Mouse (Mus musculus): ENCODE data around the gene Fanca. TPM values are rescaled to one million over a fixed set of nuclear protein-coding genes. Genes with fewer than 3 reads are reported as not detected.
A peak's percentile ranks its signal among the peaks of the same experiment; 100 is the strongest.

Fanca gene
- polyA plus RNA-seq, 1 experiment from 2014 or later = 28.5 TPM

DNA sequence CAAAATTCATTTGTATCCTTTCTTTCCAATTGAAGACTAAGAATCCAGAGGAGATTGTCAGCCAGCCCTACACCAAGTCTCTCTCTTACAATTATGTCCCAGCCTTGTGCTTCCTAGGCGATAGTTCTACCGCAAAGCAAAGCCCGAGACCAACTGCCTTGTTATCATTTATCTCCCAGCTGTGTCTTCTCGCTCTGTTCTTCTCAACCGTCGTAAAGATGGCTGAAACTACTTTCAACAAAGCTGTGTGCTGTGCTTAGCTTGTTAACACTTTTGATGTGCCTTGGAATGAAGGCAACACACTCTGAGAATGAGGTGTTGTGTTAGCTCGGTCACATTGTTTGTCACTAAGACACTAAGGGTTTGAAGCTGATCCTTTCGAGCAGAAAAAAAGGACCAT lies 13.4 kb upstream of the Fanca start:
- POLR2A ChIA-PET = interaction anchor here (0.6 to 1.6 kb wide), 3 partner anchors 12 to 38 kb away, joined by 3 to 4 read pairs (median 3); no protein-coding TSS in a partner anchor
- in situ Hi-C loops (cut with MboI; ENCODE audit: low pct_unique_long_range_greater_than_20kb) = no loop called here
- no peaks in the 10 kb centered on the region for H3K27me3 ChIP-seq
- no peak for ATAC-seq
- CTCF ChIA-PET = interaction anchor here (1.2 to 1.6 kb wide), 3 partner anchors 12 to 29 kb away, joined by 3 to 4 read pairs (median 4); no protein-coding TSS in a partner anchor
- no peak for TF ChIP-seq CTCF (IDR thresholded peaks at IDR 0.05)
- no peak for DNase-seq (ENCODE audit: low read depth, low spot score)

DNA sequence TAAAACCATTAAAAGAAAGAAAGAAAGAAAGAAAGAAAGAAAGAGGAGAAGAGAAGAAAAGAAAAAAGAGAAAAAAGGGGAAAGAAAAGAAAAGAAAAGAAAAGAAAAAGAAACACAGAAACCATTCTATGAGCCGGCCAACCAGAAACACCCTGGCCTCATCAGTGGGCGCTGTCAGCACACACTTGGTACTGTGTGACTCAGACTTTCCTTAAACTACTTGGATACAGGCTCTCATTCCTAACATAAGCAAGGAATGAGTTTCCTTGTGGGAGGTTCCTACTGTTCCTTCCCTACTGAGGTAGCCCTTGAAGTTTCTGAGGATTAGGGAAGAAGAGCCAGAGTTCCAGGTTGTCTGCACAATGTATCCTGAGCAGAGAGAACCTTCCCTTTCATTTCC lies 12.9 kb upstream of the Fanca start:
- in situ Hi-C loops (cut with MboI; ENCODE audit: low pct_unique_long_range_greater_than_20kb) = no loop called here
- POLR2A ChIA-PET = interaction anchor here (0.7 to 1.6 kb wide), 2 partner anchors 12 to 33 kb away, joined by 3 to 4 read pairs; no protein-coding TSS in a partner anchor
- DNase-seq (ENCODE audit: low read depth, low spot score) = no peak
- no peak for TF ChIP-seq CTCF (IDR thresholded peaks at IDR 0.05)
- CTCF ChIA-PET = interaction anchor here (0.7 to 1.6 kb wide), 3 partner anchors 22 to 225 kb away, joined by 3 to 4 read pairs (median 4); no protein-coding TSS in a partner anchor
- H3K27me3 ChIP-seq = no peaks in the 10 kb centered on the region
- ATAC-seq = peak; percentile 59

DNA sequence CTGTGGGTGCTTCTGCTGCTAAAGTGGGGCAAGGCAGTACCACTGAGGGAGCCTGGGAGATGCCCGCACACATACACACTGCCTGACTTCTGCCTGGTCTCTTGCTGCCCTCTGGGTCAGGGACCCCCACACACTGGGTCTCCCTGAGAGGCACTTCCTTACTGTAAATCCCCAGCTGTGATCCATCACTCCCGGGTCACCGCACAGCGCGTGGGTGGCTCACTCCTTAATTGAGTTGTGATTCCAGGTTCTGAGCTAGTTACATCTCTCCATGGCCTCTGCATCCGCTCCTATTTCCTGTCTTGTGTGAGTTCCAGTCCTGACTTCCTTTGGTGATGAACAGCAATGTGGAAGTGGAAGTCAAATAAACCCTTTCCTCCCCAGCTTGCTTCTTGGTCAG lies 12.3 kb upstream of the Fanca start:
- ATAC-seq (no peak), DNase-seq (ENCODE audit: low read depth, low spot score) (no peak)
- H3K27me3 ChIP-seq = no peaks in the 10 kb centered on the region
- no peak for TF ChIP-seq CTCF (IDR thresholded peaks at IDR 0.05)
- ChIA-PET CTCF (interaction anchor here (0.7 to 0.9 kb wide), 2 partner anchors 11 to 225 kb away, joined by 3 to 4 read pairs; no protein-coding TSS in a partner anchor), POLR2A (interaction anchor here (1.6 kb wide), 1 partner anchor 13 kb away, joined by 4 read pairs; no protein-coding TSS in a partner anchor)
- in situ Hi-C loops (cut with MboI; ENCODE audit: low pct_unique_long_range_greater_than_20kb) = no loop called here

DNA sequence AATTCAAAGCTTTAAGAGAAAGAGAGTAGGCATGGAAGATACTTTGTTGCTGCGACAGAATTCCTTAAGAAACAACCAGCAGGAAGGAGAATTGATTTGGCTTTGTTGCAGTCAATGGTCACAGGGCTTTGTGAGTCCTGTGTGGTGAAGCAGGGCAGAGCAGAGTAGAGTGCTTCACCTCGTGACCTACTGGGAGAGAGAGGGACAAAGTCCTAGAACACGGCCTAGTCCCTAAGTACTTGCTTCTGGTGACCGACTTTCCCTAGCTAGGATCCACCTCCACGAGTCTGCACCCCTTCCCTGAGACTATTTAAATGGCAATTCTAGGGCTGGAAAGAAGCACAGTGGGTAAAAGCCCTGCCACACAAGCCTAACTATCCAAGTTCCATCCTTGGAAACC lies 11.6 kb upstream of the Fanca start:
- no peak for TF ChIP-seq CTCF (IDR thresholded peaks at IDR 0.05)
- H3K27me3 ChIP-seq = no peaks in the 10 kb centered on the region
- in situ Hi-C loops (cut with MboI; ENCODE audit: low pct_unique_long_range_greater_than_20kb) = no loop called here
- DNase-seq (ENCODE audit: low read depth, low spot score) (no peak), ATAC-seq (no peak)
- ChIA-PET POLR2A (no interaction called here), CTCF (interaction anchor here (2.8 kb wide), 1 partner anchor 21 kb away, joined by 7 read pairs; no protein-coding TSS in a partner anchor)

DNA sequence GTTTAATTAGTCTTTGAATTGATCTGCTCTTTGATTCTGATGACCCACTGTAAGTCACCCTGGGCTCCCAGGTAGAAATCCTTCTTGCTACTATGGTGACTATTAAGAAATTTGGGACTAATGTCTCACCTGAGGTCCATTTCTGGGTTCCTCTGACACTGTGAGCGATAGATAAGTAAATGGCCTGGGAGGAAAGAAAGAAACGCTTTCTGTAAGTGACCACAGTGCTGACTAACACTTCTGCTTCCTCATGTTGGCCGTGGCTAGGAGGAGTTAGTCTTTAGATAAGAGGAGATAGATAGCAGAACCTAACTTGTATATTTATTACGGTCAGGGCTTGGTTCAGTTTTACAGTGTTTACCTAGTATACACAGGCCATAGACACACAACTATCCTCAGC lies 11.0 kb upstream of the Fanca start:
- DNase-seq (ENCODE audit: low read depth, low spot score) = no peak
- H3K27me3 ChIP-seq = no peaks in the 10 kb centered on the region
- ChIA-PET CTCF (interaction anchor here (2.8 kb wide), 1 partner anchor 22 kb away, joined by 7 read pairs; no protein-coding TSS in a partner anchor), POLR2A (no interaction called here)
- no peak for ATAC-seq
- in situ Hi-C loops (cut with MboI; ENCODE audit: low pct_unique_long_range_greater_than_20kb) = no loop called here
- no peak for TF ChIP-seq CTCF (IDR thresholded peaks at IDR 0.05)

DNA sequence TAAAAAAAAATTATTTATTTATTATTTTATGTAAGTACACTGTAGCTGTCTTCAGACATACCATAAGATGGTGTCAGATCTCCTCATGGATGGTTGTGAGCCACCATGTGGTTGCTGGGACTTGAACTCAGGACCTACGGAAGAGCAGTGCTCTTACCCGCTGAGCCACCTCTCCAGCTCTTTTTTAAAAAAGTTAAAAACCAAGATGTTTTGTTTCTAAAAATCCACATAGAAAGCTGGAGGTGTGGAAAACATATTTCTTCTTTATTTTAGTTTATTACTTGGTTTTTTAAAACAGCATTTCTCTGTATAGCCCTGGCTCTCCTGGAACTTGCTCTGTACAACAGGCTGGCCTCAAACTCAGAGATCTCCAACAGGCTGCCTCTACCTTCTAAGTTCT lies 10.2 kb upstream of the Fanca start:
- in situ Hi-C loops (cut with MboI; ENCODE audit: low pct_unique_long_range_greater_than_20kb) = no loop called here
- DNase-seq (ENCODE audit: low read depth, low spot score) (no peak), ATAC-seq (no peak)
- TF ChIP-seq CTCF (IDR thresholded peaks at IDR 0.05) = no peak
- ChIA-PET POLR2A (no interaction called here), CTCF (interaction anchor here (0.8 to 2.8 kb wide), 2 partner anchors 22 to 32 kb away, joined by 3 to 7 read pairs; no protein-coding TSS in a partner anchor)
- H3K27me3 ChIP-seq = no peaks in the 10 kb centered on the region

DNA sequence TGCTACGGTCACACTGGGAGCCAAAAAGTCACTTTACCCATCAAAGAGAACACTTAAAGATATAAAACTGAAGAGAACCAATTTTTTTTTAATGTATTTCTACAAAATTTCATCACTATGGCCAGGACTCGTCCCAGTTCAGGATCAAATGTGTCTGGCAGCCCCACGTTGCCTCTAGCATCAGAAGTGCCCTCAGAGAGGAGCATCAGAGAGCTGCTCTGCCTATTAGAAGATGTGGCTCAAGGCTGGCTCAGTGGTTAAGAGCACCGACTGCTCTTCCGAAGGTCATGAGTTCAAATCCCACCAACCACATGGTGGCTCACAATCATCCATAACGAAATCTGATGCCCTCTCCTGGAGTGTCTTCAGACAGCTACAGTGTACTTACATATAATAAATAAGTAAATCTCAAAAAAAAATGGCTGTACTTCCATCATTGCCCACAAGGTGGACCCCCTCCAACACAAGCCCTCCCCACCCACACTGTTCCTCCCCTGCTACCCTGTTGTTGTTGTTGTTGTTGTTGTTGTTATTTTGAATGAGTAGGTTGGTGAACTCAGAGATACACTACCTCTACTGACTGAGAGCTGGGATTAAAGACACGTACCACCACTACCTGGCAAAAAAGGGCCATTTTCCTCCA lies 1.3 kb upstream of the Fanca start:
- ChIA-PET CTCF (interaction anchor here (1.2 to 1.5 kb wide), 5 partner anchors 11 to 65 kb away, joined by 3 to 6 read pairs (median 4); no protein-coding TSS in a partner anchor), POLR2A (no interaction called here)
- in situ Hi-C loops (cut with MboI; ENCODE audit: low pct_unique_long_range_greater_than_20kb) = loop anchor here (5.0 kb wide), 1 partner anchor 43 kb away; no protein-coding TSS in a partner anchor
- no peaks in the 10 kb centered on the region for H3K27me3 ChIP-seq
- DNase-seq (ENCODE audit: low read depth, low spot score) (no peak), ATAC-seq (no peak)
- TF ChIP-seq CTCF (IDR thresholded peaks at IDR 0.05) = peak; percentile 46

DNA sequence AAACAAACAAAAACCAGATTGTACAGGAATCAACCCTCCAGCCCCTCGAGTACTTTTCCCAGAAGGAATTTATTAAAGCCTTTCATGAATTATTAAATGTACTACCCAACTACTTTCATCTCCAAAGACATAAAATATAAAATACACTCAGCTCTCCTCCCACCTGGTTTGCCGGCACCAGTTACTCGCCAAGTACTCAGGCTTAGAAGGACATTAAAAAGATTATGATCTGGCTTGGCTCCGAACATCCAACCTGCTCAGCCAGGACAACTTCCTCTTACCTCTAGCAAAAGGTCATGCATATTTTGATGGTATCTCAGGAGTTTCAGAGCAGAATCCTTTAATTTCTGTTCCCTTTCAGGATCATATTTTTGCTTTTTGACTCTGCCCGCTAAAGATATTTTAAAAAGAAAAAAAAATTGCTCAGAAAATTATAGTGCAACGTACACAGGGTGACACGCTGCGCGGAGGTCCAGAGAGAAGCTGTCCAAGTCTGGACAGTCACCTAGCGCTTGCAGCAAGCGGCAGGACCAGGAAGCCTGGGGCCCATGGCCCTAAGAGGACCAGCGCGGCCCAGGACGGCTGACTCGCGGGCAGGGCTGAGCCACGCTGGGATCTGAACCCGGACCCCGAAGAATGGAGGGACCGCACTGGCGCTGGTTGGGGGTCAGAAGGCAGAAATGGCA lies 452 bp downstream of the Fanca start:
- CTCF ChIA-PET = no interaction called here
- POLR2A ChIA-PET = no interaction called here

DNA sequence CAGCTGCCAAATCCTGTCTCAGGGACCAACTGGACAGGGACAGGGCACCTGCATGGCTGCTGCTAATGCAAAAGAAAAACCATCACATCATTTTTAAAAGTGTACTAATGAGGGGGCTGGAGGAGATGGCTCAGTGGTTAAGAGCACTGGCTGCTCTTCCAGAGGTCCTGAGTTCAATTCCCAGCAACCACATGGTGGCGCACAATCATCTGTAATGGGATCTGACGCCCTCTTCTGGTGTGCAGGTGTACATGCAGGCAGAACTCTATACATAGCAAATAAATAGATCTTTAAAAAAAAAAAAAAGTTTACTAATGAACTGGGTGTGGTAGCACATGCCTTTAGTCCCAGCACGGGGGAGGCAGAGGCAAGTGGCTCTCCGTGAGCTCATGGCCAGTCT lies 9.6 kb downstream of the Fanca start:
- ChIA-PET POLR2A (no interaction called here), CTCF (no interaction called here)
- ATAC-seq (no peak), DNase-seq (ENCODE audit: low read depth, low spot score) (no peak)
- no peak for TF ChIP-seq CTCF (IDR thresholded peaks at IDR 0.05)
- in situ Hi-C loops (cut with MboI; ENCODE audit: low pct_unique_long_range_greater_than_20kb) = no loop called here
- H3K27me3 ChIP-seq = no peaks in the 10 kb centered on the region

More for the DNA sequence above, 452 bp downstream of the Fanca start:
- TF ChIP-seq CTCF (IDR thresholded peaks at IDR 0.05) = no peak
- no peaks in the 10 kb centered on the region for H3K27me3 ChIP-seq
- in situ Hi-C loops (cut with MboI; ENCODE audit: low pct_unique_long_range_greater_than_20kb) = no loop called here
- ATAC-seq (peak; percentile 47), DNase-seq (ENCODE audit: low read depth, low spot score) (no peak)

DNA sequence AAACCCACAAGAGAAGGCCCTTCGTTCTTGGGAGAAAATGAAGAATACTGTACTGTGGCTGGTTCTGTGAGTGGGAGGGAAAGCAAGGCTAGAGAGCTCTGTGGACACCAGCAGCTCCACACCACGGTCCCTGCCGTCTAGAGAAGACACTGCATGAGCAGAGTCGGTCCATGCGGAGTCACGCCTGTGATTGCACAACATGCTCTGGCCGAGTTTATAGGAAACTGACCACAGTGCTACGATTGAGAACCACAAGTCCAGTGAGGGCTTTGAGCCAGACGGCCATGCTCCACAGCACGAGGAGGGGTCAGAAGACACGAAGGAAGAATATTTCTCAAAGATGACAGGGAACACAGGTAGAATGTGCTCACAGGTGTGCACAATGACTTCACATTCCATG lies 20.1 kb downstream of the Fanca start:
- in situ Hi-C loops (cut with MboI; ENCODE audit: low pct_unique_long_range_greater_than_20kb) = no loop called here
- ATAC-seq (no peak), DNase-seq (ENCODE audit: low read depth, low spot score) (no peak)
- no peaks in the 10 kb centered on the region for H3K27me3 ChIP-seq
- ChIA-PET CTCF (no interaction called here), POLR2A (no interaction called here)
- TF ChIP-seq CTCF (IDR thresholded peaks at IDR 0.05) = no peak

DNA sequence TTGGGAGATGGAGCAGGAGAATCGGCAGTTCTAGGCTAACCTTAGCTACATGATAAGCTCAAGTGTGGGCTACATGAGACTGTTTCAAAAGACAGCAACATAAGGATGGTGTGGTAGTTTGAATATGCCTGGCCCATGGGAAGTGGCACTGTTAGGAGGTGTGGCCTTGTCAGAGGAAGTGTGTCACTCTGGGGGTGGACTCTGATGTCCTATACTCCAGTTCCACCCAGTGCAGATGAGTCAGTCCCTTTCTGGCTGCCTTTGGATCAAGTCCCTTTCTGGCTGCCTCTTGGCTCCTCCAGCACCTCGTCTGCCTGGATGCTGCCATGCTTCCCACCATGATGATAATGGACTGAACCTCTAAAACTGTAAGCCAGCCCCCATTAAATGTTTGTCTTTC lies 25.6 kb downstream of the Fanca start:
- DNase-seq (ENCODE audit: low read depth, low spot score) (no peak), ATAC-seq (no peak)
- in situ Hi-C loops (cut with MboI; ENCODE audit: low pct_unique_long_range_greater_than_20kb) = no loop called here
- no peak for TF ChIP-seq CTCF (IDR thresholded peaks at IDR 0.05)
- CTCF ChIA-PET = no interaction called here
- POLR2A ChIA-PET = no interaction called here
- no peaks in the 10 kb centered on the region for H3K27me3 ChIP-seq

Measured in Patski (cell line).